Mouse (Mus musculus) testis, postnatal 14 days (tissue): Measurements from ENCODE around the gene Uap1l1.

Experiments
- DNase-seq: peaks from one replicate; pipeline ENCODE4 v3.0.0; 2021; ENCODE audit warnings: low spot score

The Uap1l1 gene

GRCm38 (mm10) chr2:25369996-25370395 lies 4.5 kb upstream of the Uap1l1 start:
- DNase-seq: no peak

GRCm38 (mm10) chr2:25364761-25365090 lies 756 bp downstream of the Uap1l1 start:
- DNase-seq: no peak

GRCm38 (mm10) chr2:25364313-25364712 lies 1.2 kb downstream of the Uap1l1 start:
- no peak for DNase-seq

GRCm38 (mm10) chr2:25363478-25364178 lies 1.9 kb downstream of the Uap1l1 start:
- DNase-seq: no peak

- no peak for DNase-seq
These were observed 5.6 kb downstream of the Uap1l1 start for GRCm38 (mm10) chr2:25359848-25360247.

- peak; percentile 75 for DNase-seq
These were observed 9.0 kb downstream of the Uap1l1 start, which contains the start of gene Dpp7 for GRCm38 (mm10) chr2:25356208-25357079. TSS of gene Dpp7 (minus strand) at chr2:25356359.

- DNase-seq: no peak
These were observed 9.9 kb downstream of the Uap1l1 start for GRCm38 (mm10) chr2:25355419-25356066.

GRCm38 (mm10) chr2:25354211-25354610 lies 11.3 kb downstream of the Uap1l1 start:
- DNase-seq: no peak

- no peak for DNase-seq
These were observed 14.8 kb downstream of the Uap1l1 start for GRCm38 (mm10) chr2:25350701-25351100.

GRCm38 (mm10) chr2:25349499-25349898 lies 16.0 kb downstream of the Uap1l1 start:
- no peak for DNase-seq

GRCm38 (mm10) chr2:25348162-25348561 lies 17.3 kb downstream of the Uap1l1 start:
- DNase-seq: no peak

- no peak for DNase-seq
These were observed 27.2 kb downstream of the Uap1l1 start for GRCm38 (mm10) chr2:25338303-25338702.

- DNase-seq: no peak
These were observed 31.9 kb downstream of the Uap1l1 start for GRCm38 (mm10) chr2:25333569-25333968.

GRCm38 (mm10) chr2:25332286-25333160 lies 33.0 kb downstream of the Uap1l1 start, which contains the start of gene Man1b1:
TSS of gene Man1b1 (plus strand) at chr2:25332338.
- peak; percentile 99 for DNase-seq

GRCm38 (mm10) chr2:25331470-25331869 lies 34.0 kb downstream of the Uap1l1 start:
- no peak for DNase-seq

- DNase-seq: no peak
These were observed 37.0 kb downstream of the Uap1l1 start for GRCm38 (mm10) chr2:25328440-25328839.

GRCm38 (mm10) chr2:25326036-25326435 lies 39.4 kb downstream of the Uap1l1 start:
- no peak for DNase-seq

GRCm38 (mm10) chr2:25320084-25320483 lies 45.4 kb downstream of the Uap1l1 start:
- DNase-seq: no peak

GRCm38 (mm10) chr2:25318971-25319773 lies 46.3 kb downstream of the Uap1l1 start, which contains the start of gene Grin1:
TSS of gene Grin1 (minus strand) at chr2:25319187.
- DNase-seq: peak; percentile 62

- DNase-seq: no peak
These were observed 47.1 kb downstream of the Uap1l1 start for GRCm38 (mm10) chr2:25318119-25318966.
